Mouse (Mus musculus) ovary, adult 10 weeks (tissue): ENCODE measurements around the gene 2310057J18Rik. TPM values are rescaled to one million over a fixed set of nuclear protein-coding genes. Genes with fewer than 3 reads are reported as not detected.

Experiments
- polyA plus RNA-seq: library from polyadenylated mRNA; stranded (reverse); fragments of 350-450 nt; fragmentation: Illumina TruSeq; extraction: RNeasy Lipid Tissue Mini Kit (QIAGEN cat#74804); gene quantifications from one replicate; pipeline ENCODE4 v1.2.3, GENCODE M21; 2014

Gene 2310057J18Rik
- not detected for polyA plus RNA-seq

DNA sequence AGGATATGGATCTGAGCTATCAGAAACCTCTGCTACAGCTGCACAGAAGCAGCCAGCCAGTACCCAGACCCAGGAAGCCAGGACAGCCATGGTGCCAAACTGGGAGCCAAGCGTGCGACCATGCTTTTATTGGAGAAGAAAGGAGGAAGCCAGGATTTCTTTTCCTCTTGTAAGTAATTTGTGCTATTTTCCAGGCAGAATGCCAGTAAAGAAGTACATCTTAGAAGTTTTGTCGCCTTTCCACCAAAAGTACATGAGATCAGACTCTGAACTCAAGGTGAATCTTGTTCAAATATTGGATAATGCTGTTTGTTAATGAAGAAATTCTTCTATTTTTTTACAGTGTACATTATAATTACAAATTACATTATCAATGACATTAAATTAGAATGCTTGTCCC lies at the start of gene 2310057J18Rik:
2310057J18Rik (minus strand) TSS at position 101 of the 400 bp plus-strand sequence.

Other genes with a start within 250 kb of the 2310057J18Rik start
- gene Soga3, start 157.5 kb upstream of the 2310057J18Rik start, polyA plus RNA-seq, result not detected
- gene Gm49353, start 212.7 kb upstream of the 2310057J18Rik start, polyA plus RNA-seq, result not detected
- gene 9330159F19Rik, start 225.3 kb upstream of the 2310057J18Rik start, polyA plus RNA-seq, result 1.4 TPM